Mouse (Mus musculus): ENCODE measurements at regions not wholly inside any gene's neighbourhood (a gene's known extent, or its start where the extent isn't known, plus 50 kb on each side); places are given as distances from the start of the nearest gene placed in this dataset.

DNA sequence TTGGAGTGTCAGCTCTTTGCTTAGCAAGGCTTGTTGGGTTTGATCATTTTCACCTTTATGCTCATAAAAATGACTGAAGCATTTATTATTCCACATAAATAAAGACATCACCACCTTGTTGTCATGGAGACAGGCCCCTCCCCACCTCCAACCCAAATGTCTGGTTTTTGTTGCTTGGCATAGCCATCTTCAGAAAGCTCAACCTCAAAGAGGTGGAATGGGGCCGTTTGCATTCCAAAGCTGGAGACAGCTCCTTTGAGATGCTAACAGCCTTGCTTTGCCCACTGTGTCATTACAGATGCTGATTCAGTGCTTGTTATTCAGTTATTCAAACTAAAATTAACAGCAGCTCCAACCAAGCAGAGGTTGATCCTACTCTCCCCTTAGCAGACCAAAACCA lies 51.9 kb upstream of the Lgalsl start:
- Histone ChIP-seq H3K9me3 (replicated peaks; ENCODE audit: control insufficient read depth, low read length, poor library complexity, severe bottlenecking) (no peaks in the 10 kb centered on the region), H3K9ac (ENCODE audit: low read depth, low read length) (no peak overlapping the region), H3K27me3 (ENCODE audit: control insufficient read depth, insufficient read depth, low read depth, low read length) (no peaks in the 10 kb centered on the region), H3K27ac (ENCODE audit: low read length) (no peak overlapping the region), H3K4me1 (ENCODE audit: control insufficient read depth, insufficient read depth, low read length) (no peaks in the 10 kb centered on the region), H3K4me3 (ENCODE audit: low read depth, low read length) (no peak overlapping the region), H3K36me3 (ENCODE audit: control insufficient read depth, insufficient read depth, low read length) (no peaks in the 10 kb centered on the region), H3K4me2 (ENCODE audit: low read length) (no peak overlapping the region)
- no peak for ATAC-seq
- WGBS = 3% methylated on average over 1 of the region's 1 CpGs

DNA sequence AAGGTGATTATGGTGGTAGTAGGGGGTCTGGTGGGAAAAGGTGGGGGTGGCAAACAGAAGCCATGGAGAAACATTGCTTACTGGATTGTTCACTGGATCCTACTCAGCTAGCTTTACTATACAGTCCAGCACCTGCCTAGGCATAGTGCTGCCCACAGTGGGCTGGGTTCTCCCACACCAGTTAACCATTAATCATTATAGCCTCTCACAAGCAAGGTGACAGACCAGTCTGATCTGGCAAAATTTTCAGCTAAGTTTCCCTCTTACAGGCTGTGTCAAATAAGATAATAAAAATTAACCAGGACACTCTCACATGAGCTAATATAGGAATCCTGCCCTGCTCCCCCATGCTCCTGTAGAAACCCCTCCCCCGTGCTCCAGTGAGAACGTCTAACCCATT lies 53.1 kb upstream of the Lgalsl start:
- ATAC-seq = no peak

DNA sequence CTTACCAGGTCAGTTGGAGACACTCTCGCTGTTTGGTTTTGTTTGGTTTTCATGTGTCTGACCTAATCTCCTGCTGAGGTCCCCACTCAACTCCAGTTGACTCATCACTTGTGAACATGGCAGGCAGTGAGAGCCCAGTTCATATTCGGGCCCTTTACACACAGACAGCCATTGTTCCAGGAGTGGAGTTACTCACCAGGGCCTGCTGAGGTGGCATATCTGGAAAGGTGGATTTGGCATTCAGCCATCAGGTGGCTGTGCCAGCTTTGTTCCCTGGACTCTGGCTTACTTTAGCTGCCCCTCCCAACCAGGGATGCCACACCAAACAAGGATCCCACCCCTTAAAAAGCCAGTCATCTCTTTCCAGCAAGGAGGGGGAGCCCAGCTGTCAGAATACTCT lies 56.2 kb upstream of the Lgalsl start:
- H3K4me3 ChIP-seq (ENCODE audit: low read depth, low read length) = no peak overlapping the region
- H3K27me3 ChIP-seq (ENCODE audit: control insufficient read depth, insufficient read depth, low read depth, low read length) = no peaks in the 10 kb centered on the region
- H3K9ac ChIP-seq (ENCODE audit: low read depth, low read length) = no peak overlapping the region
- no peaks in the 10 kb centered on the region for H3K9me3 ChIP-seq (replicated peaks; ENCODE audit: control insufficient read depth, low read length, poor library complexity, severe bottlenecking)
- no peaks in the 10 kb centered on the region for H3K36me3 ChIP-seq (ENCODE audit: control insufficient read depth, insufficient read depth, low read length)
- H3K27ac ChIP-seq (ENCODE audit: low read length) = no peak overlapping the region
- no peaks in the 10 kb centered on the region for H3K4me1 ChIP-seq (ENCODE audit: control insufficient read depth, insufficient read depth, low read length)
- ATAC-seq = no peak
- no peak overlapping the region for H3K4me2 ChIP-seq (ENCODE audit: low read length)
- 87% methylated on average over 2 of the region's 2 CpGs for WGBS

More for the DNA sequence above, 53.1 kb upstream of the Lgalsl start:
- Histone ChIP-seq H3K4me1 (ENCODE audit: control insufficient read depth, insufficient read depth, low read length) (no peaks in the 10 kb centered on the region), H3K27ac (ENCODE audit: low read length) (no peak overlapping the region), H3K36me3 (ENCODE audit: control insufficient read depth, insufficient read depth, low read length) (no peaks in the 10 kb centered on the region), H3K9ac (ENCODE audit: low read depth, low read length) (no peak overlapping the region), H3K27me3 (ENCODE audit: control insufficient read depth, insufficient read depth, low read depth, low read length) (no peaks in the 10 kb centered on the region), H3K4me3 (ENCODE audit: low read depth, low read length) (no peak overlapping the region), H3K9me3 (replicated peaks; ENCODE audit: control insufficient read depth, low read length, poor library complexity, severe bottlenecking) (no peaks in the 10 kb centered on the region), H3K4me2 (ENCODE audit: low read length) (no peak overlapping the region)
- 80% methylated on average over 2 of the region's 2 CpGs for WGBS

DNA sequence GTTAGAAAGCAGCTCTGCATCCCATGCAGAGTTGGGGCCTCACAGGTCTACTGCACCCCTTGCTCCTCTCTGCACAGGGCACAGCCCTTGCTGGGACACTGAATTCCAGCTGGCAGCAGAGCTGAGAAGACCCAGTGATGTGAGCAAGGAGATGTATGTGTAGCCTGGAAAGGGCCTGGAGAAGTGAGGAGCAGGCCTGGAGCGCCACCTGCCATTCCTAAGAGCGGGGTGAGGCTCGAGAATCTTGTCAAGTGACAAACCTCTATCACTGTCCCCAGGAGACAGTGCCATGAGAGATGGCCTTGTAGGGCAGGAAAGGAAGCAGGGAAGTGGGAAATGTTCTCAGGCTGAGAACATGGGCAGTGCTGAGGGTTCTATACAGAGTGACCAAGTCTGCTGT lies 59.6 kb upstream of the Lgalsl start:
- Histone ChIP-seq H3K36me3 (ENCODE audit: control insufficient read depth, insufficient read depth, low read length) (no peaks in the 10 kb centered on the region), H3K9me3 (replicated peaks; ENCODE audit: control insufficient read depth, low read length, poor library complexity, severe bottlenecking) (no peaks in the 10 kb centered on the region), H3K27ac (ENCODE audit: low read length) (no peak overlapping the region), H3K4me3 (ENCODE audit: low read depth, low read length) (no peak overlapping the region), H3K4me1 (ENCODE audit: control insufficient read depth, insufficient read depth, low read length) (no peaks in the 10 kb centered on the region), H3K4me2 (ENCODE audit: low read length) (no peak overlapping the region), H3K9ac (ENCODE audit: low read depth, low read length) (no peak overlapping the region), H3K27me3 (ENCODE audit: control insufficient read depth, insufficient read depth, low read depth, low read length) (no peaks in the 10 kb centered on the region)
- no peak for ATAC-seq
- WGBS = 72% methylated on average over 3 of the region's 3 CpGs

DNA sequence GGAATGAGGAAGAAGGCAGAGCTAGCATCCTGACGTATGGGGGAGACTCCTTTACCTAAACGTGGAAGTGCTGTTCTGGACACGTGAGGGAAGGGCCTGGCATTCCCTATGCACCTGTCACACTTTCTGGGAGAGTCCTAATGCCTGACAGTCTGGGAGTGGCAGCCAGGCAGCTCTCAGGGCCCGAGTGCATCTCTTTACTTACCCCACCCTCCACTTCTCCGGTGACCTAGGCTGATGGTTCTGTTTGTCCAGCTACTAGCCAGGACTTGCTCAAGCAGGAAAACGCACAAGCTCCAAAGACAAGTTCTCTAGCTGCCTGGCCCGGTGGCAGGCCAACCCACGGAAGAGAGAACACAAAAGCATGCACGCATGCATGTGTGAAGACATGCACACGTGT lies 60.9 kb upstream of the Lgalsl start:
- Histone ChIP-seq H3K4me2 (ENCODE audit: low read length) (no peak overlapping the region), H3K9ac (ENCODE audit: low read depth, low read length) (no peak overlapping the region), H3K27ac (ENCODE audit: low read length) (no peak overlapping the region), H3K36me3 (ENCODE audit: control insufficient read depth, insufficient read depth, low read length) (no peaks in the 10 kb centered on the region), H3K4me3 (ENCODE audit: low read depth, low read length) (no peak overlapping the region), H3K4me1 (ENCODE audit: control insufficient read depth, insufficient read depth, low read length) (no peaks in the 10 kb centered on the region), H3K27me3 (ENCODE audit: control insufficient read depth, insufficient read depth, low read depth, low read length) (no peaks in the 10 kb centered on the region), H3K9me3 (replicated peaks; ENCODE audit: control insufficient read depth, low read length, poor library complexity, severe bottlenecking) (no peaks in the 10 kb centered on the region)
- no peak for ATAC-seq
- WGBS = 89% methylated on average over 10 of the region's 10 CpGs

DNA sequence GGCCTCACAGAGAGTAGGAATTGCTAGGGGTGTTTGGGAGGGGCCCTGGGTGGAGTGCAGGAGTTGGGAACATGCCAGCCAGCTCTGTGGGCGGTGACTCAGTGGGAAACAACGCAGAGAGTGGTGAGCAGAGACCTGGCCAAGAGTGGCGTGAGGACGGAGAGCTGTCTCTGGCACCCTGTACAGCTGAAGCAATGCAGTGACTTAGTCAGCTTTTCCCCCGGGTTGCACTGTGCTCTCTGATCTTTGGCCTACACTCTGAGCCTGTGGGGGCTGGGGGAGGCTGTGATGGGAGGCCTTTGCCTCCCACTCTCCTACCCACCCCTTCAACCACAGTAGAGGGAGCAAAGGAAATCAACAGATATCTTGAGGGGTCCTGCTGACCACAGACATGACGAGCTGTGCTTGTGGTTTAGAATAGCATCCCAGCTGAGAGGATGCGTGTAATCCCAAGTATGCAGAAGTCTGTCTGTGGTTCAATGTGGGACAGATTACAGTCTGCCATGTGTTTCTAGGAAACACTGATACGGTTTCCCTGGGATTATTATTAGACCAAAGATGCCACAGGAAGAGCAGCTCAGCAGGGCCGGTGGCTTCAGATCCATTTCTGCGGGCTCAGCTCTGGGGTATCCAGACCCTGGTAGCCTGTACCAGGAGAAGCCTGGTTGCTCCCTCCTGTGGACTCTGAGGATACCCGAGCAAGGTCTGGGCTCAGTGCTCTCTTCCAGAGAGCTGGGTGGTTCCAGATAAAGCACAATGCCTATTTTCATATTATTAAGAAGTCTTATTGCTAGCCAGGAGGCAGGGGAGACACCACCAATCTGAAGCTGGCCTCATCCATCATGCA lies 65.6 kb upstream of the Lgalsl start:
- WGBS = 63% methylated on average over 11 of the region's 11 CpGs
- ATAC-seq = 0 out of 2 replicates have a peak, but pooled peaks have one; percentile 41
- no peaks in the 10 kb centered on the region for H3K36me3 ChIP-seq (ENCODE audit: control insufficient read depth, insufficient read depth, low read length)
- no peak overlapping the region for H3K27ac ChIP-seq (ENCODE audit: low read length)
- no peak overlapping the region for H3K4me3 ChIP-seq (ENCODE audit: low read depth, low read length)
- no peaks in the 10 kb centered on the region for H3K9me3 ChIP-seq (replicated peaks; ENCODE audit: control insufficient read depth, low read length, poor library complexity, severe bottlenecking)
- no peaks in the 10 kb centered on the region for H3K4me1 ChIP-seq (ENCODE audit: control insufficient read depth, insufficient read depth, low read length)
- no peaks in the 10 kb centered on the region for H3K27me3 ChIP-seq (ENCODE audit: control insufficient read depth, insufficient read depth, low read depth, low read length)
- H3K4me2 ChIP-seq (ENCODE audit: low read length) = no peak overlapping the region
- no peak overlapping the region for H3K9ac ChIP-seq (ENCODE audit: low read depth, low read length)

DNA sequence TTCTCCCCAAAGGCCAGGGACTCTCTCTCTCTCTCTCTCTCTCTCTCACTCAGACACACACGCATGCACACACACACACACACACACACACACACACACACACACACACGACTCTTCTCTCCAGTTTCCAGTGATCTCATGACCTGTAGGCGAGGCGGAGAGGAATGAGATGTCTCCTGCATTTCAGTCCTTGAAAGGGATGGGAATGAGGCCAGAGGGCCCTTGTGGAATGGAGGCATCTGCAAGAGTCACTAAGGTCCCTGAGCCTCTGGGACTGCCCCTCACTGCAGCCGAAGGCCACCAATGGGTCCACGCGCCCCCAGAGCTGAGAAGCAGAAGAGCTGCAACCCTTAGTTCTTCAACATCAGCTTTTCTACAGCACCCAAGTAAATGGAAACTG lies 66.6 kb upstream of the Lgalsl start:
- 88% methylated on average over 7 of the region's 7 CpGs for WGBS
- Histone ChIP-seq H3K4me3 (ENCODE audit: low read depth, low read length) (no peak overlapping the region), H3K9ac (ENCODE audit: low read depth, low read length) (no peak overlapping the region), H3K36me3 (ENCODE audit: control insufficient read depth, insufficient read depth, low read length) (no peaks in the 10 kb centered on the region), H3K27me3 (ENCODE audit: control insufficient read depth, insufficient read depth, low read depth, low read length) (no peaks in the 10 kb centered on the region), H3K27ac (ENCODE audit: low read length) (no peak overlapping the region), H3K9me3 (replicated peaks; ENCODE audit: control insufficient read depth, low read length, poor library complexity, severe bottlenecking) (no peaks in the 10 kb centered on the region), H3K4me1 (ENCODE audit: control insufficient read depth, insufficient read depth, low read length) (no peaks in the 10 kb centered on the region), H3K4me2 (ENCODE audit: low read length) (no peak overlapping the region)
- ATAC-seq = no peak

DNA sequence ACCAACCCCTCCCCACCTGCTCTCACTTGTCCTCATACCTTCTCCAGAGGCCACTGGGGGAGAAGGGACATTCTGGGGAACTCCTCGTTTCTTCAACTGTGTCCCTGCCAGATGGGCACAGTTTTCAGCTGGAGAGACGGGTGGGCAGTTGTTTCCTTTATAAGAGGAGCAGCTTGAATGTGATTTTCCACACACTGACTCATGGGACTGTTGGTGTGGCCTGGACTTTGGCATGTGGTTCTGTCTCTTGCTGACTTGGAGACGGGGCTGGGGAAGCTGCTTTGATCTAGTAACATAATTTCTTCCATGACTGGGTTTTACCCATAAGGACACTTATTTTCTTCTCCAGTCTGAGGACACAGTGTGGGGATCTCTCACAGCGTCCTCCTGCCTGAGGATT lies 67.7 kb upstream of the Lgalsl start:
- H3K4me1 ChIP-seq (ENCODE audit: control insufficient read depth, insufficient read depth, low read length) = no peaks in the 10 kb centered on the region
- H3K36me3 ChIP-seq (ENCODE audit: control insufficient read depth, insufficient read depth, low read length) = no peaks in the 10 kb centered on the region
- H3K9ac ChIP-seq (ENCODE audit: low read depth, low read length) = no peak overlapping the region
- no peak overlapping the region for H3K4me3 ChIP-seq (ENCODE audit: low read depth, low read length)
- H3K27me3 ChIP-seq (ENCODE audit: control insufficient read depth, insufficient read depth, low read depth, low read length) = no peaks in the 10 kb centered on the region
- 81% methylated on average over 4 of the region's 4 CpGs for WGBS
- no peak overlapping the region for H3K4me2 ChIP-seq (ENCODE audit: low read length)
- no peak overlapping the region for H3K27ac ChIP-seq (ENCODE audit: low read length)
- no peaks in the 10 kb centered on the region for H3K9me3 ChIP-seq (replicated peaks; ENCODE audit: control insufficient read depth, low read length, poor library complexity, severe bottlenecking)
- ATAC-seq = no peak

DNA sequence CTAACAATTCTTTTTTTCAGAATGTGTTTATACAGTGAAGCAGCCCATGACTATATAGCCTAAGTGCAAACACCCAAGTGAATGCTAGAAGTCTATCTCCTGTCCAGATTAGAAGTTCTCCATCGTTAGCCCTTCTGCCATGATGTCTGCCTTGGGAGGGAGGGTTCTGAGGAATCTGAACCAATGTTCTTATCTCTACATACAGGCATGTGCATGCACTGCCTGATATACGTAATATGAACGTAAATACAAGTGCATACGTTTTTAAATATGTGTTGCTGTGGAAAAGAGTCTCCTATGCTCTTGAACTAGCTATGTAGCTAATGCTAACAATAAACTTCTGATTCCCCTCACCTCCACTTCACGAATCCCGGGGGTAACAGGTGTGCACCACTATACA lies 68.9 kb upstream of the Lgalsl start:
- WGBS = 91% methylated on average over 6 of the region's 6 CpGs
- Histone ChIP-seq H3K9ac (ENCODE audit: low read depth, low read length) (no peak overlapping the region), H3K4me3 (ENCODE audit: low read depth, low read length) (no peak overlapping the region), H3K36me3 (ENCODE audit: control insufficient read depth, insufficient read depth, low read length) (no peaks in the 10 kb centered on the region), H3K27me3 (ENCODE audit: control insufficient read depth, insufficient read depth, low read depth, low read length) (no peaks in the 10 kb centered on the region), H3K4me2 (ENCODE audit: low read length) (no peak overlapping the region), H3K4me1 (ENCODE audit: control insufficient read depth, insufficient read depth, low read length) (no peaks in the 10 kb centered on the region), H3K27ac (ENCODE audit: low read length) (no peak overlapping the region), H3K9me3 (replicated peaks; ENCODE audit: control insufficient read depth, low read length, poor library complexity, severe bottlenecking) (no peaks in the 10 kb centered on the region)
- no peak for ATAC-seq

Measured in midbrain, embryonic 16.5 days (tissue).